Mouse (Mus musculus) midbrain, embryonic 10.5 days (tissue): ENCODE data around the gene Il9r. TPM values are rescaled to one million over a fixed set of nuclear protein-coding genes. Genes with fewer than 3 reads are reported as not detected.
"Not testable (repeated sequence)": the region's sequence is repeated elsewhere in the genome, so short reads cannot be mapped to it uniquely, and the experiment has no call there.

ENCODE experiments used
- DNase-seq: peaks from one replicate; pipeline ENCODE4 v3.0.0-alpha.2; 2017; ENCODE audit warnings: low spot score
- H3K27ac ChIP-seq: fragments of 300-500 bp; sonication (generic); replicated peaks from 2 replicates; pipeline ENCODE4 v1.5.1; 2016; ENCODE audit warnings: mild to moderate bottlenecking
- H3K27me3 ChIP-seq: fragments of 300-500 bp; sonication (generic); 2 replicates; pipeline ENCODE4 v1.6.1; 2016; ENCODE audit warnings: low read depth, mild to moderate bottlenecking; ENCODE audit not compliant: poor library complexity, severe bottlenecking
- H3K36me3 ChIP-seq: fragments of 300-500 bp; sonication (generic); 2 replicates; pipeline ENCODE4 v1.6.1; 2016; ENCODE audit warnings: mild to moderate bottlenecking, moderate library complexity
- H3K4me1 ChIP-seq: fragments of 300-500 bp; sonication (generic); 2 replicates; pipeline ENCODE4 v1.6.1; 2016
- H3K4me3 ChIP-seq: fragments of 300-500 bp; sonication (generic); 2 replicates; pipeline ENCODE4 v1.5.1; 2016; ENCODE audit warnings: mild to moderate bottlenecking, moderate library complexity
- H3K9me3 ChIP-seq: fragments of 300-500 bp; sonication (generic); replicated peaks from 2 replicates; pipeline ENCODE4 v1.6.1; 2016; ENCODE audit warnings: mild to moderate bottlenecking
- WGBS: fragments of 180-500 bp; shearing (Covaris S2); methylation state at CpG from one replicate; pipeline ENCODE4 v1.1.7; 2016; 5-methylcytosine and 5-hydroxymethylcytosine counted together
- polyA plus RNA-seq: library from polyadenylated mRNA; unstranded; fragments of >200 nt; fragmentation: Nextera tagmentation; extraction: Ambion mirVana; gene quantifications from 2 replicates; pipeline ENCODE4 v1.2.1, GENCODE M21; 2016

Gene Il9r
- polyA plus RNA-seq, 1 experiment from 2014 or later: not detected

- peaks cover 5% of the 10 kb centered on the region; the same call in 1 of the 2 replicates for H3K27me3 ChIP-seq
- H3K4me1 ChIP-seq: peaks cover 18% of the 10 kb centered on the region
- peak; percentile 97 for DNase-seq
- H3K36me3 ChIP-seq: peaks cover 35% of the 10 kb centered on the region
- peak within 1 kb of the TSS; percentile 81 for H3K4me3 ChIP-seq
- no peaks in the 10 kb centered on the region for H3K9me3 ChIP-seq
- under 1% methylated on average over 52 of the region's 52 CpGs for WGBS
- H3K27ac ChIP-seq: peak within 1 kb of the TSS; percentile 84
These were observed 5.2 kb upstream of the Il9r start, which contains the start of gene Snrnp25 for GRCm38 (mm10) chr11:32205058-32205873. Snrnp25 (plus strand) TSS chr11:32205415.

GRCm38 (mm10) chr11:32201922-32202685, 2.0 kb upstream of the Il9r start:
- H3K4me1 ChIP-seq: peaks cover 27% of the 10 kb centered on the region
- no peak overlapping the region for H3K27ac ChIP-seq
- no peaks in the 10 kb centered on the region for H3K9me3 ChIP-seq
- H3K27me3 ChIP-seq: peaks cover 8% of the 10 kb centered on the region; the same call in 1 of the 2 replicates
- H3K4me3 ChIP-seq: no peak overlapping the region
- WGBS: 84% methylated on average over 11 of the region's 11 CpGs
- no peak for DNase-seq
- peaks cover 4% of the 10 kb centered on the region for H3K36me3 ChIP-seq

GRCm38 (mm10) chr11:32200992-32201391, 913 bp upstream of the Il9r start:
- not testable (repeated sequence) for H3K4me3 ChIP-seq, DNase-seq, H3K36me3 ChIP-seq, H3K27ac ChIP-seq, H3K9me3 ChIP-seq, H3K27me3 ChIP-seq
- WGBS: 64% methylated on average over 1 of the region's 1 CpGs
- peaks cover 27% of the 10 kb centered on the region for H3K4me1 ChIP-seq

GRCm38 (mm10) chr11:32199230-32199629, 849 bp downstream of the Il9r start:
- DNase-seq: no peak
- H3K4me3 ChIP-seq: no peak overlapping the region
- H3K36me3 ChIP-seq: no peaks in the 10 kb centered on the region
- H3K27ac ChIP-seq: peak overlapping the region; percentile 46; the same call in 1 of the 2 replicates
- H3K9me3 ChIP-seq: no peaks in the 10 kb centered on the region
- H3K27me3 ChIP-seq: peaks cover 18% of the 10 kb centered on the region
- H3K4me1 ChIP-seq: peaks cover 25% of the 10 kb centered on the region
- WGBS: 38% methylated on average over 6 of the region's 6 CpGs

GRCm38 (mm10) chr11:32198256-32198955, 1.7 kb downstream of the Il9r start:
- peaks cover 25% of the 10 kb centered on the region for H3K4me1 ChIP-seq

GRCm38 (mm10) chr11:32197766-32198165, 2.3 kb downstream of the Il9r start:
- Histone ChIP-seq H3K36me3 (no peaks in the 10 kb centered on the region), H3K9me3 (no peaks in the 10 kb centered on the region), H3K4me1 (peaks cover 25% of the 10 kb centered on the region), H3K27ac (no peak overlapping the region), H3K27me3 (peaks cover 14% of the 10 kb centered on the region), H3K4me3 (no peak overlapping the region)
- no peak for DNase-seq
- 66% methylated on average over 3 of the region's 3 CpGs for WGBS

More at GRCm38 (mm10) chr11:32198256-32198955, 1.7 kb downstream of the Il9r start:
- no peaks in the 10 kb centered on the region for H3K9me3 ChIP-seq
- H3K27ac ChIP-seq: 0 out of 2 replicates have a peak overlapping the region, but pooled peaks have one; percentile 46
- no peak overlapping the region for H3K4me3 ChIP-seq
- peaks cover 14% of the 10 kb centered on the region for H3K27me3 ChIP-seq
- no peaks in the 10 kb centered on the region for H3K36me3 ChIP-seq
- WGBS: 76% methylated on average over 14 of the region's 14 CpGs
- DNase-seq: no peak

GRCm38 (mm10) chr11:32196727-32197126, 3.4 kb downstream of the Il9r start:
- H3K4me1 ChIP-seq: peaks cover 25% of the 10 kb centered on the region
- H3K4me3 ChIP-seq: no peak overlapping the region
- H3K27ac ChIP-seq: no peak overlapping the region
- H3K9me3 ChIP-seq: no peaks in the 10 kb centered on the region
- peaks cover 14% of the 10 kb centered on the region for H3K27me3 ChIP-seq
- H3K36me3 ChIP-seq: no peaks in the 10 kb centered on the region
- 82% methylated on average over 6 of the region's 6 CpGs for WGBS
- no peak for DNase-seq

GRCm38 (mm10) chr11:32195867-32196540, 4.1 kb downstream of the Il9r start:
- 23% methylated on average over 11 of the region's 11 CpGs for WGBS
- Histone ChIP-seq H3K4me1 (peaks cover 25% of the 10 kb centered on the region), H3K27me3 (peaks cover 14% of the 10 kb centered on the region), H3K36me3 (no peaks in the 10 kb centered on the region), H3K4me3 (no peak overlapping the region), H3K27ac (peak overlapping the region; percentile 49; the same call in 1 of the 2 replicates), H3K9me3 (no peaks in the 10 kb centered on the region)
- no peak for DNase-seq

- Histone ChIP-seq H3K27ac (0 out of 2 replicates have a peak overlapping the region, but pooled peaks have one; percentile 39), H3K4me3 (no peak overlapping the region), H3K36me3 (no peaks in the 10 kb centered on the region), H3K27me3 (peaks cover 14% of the 10 kb centered on the region), H3K4me1 (peaks cover 31% of the 10 kb centered on the region), H3K9me3 (no peaks in the 10 kb centered on the region)
- WGBS: 80% methylated on average over 5 of the region's 5 CpGs
- no peak for DNase-seq
These were observed 5.5 kb downstream of the Il9r start for GRCm38 (mm10) chr11:32194626-32195025.

GRCm38 (mm10) chr11:32194086-32194485, 6.0 kb downstream of the Il9r start:
- Histone ChIP-seq H3K27me3 (peaks cover 14% of the 10 kb centered on the region), H3K4me1 (peaks cover 27% of the 10 kb centered on the region), H3K4me3 (no peak overlapping the region), H3K9me3 (no peaks in the 10 kb centered on the region), H3K27ac (no peak overlapping the region), H3K36me3 (no peaks in the 10 kb centered on the region)
- WGBS: 84% methylated on average over 10 of the region's 10 CpGs
- DNase-seq: no peak

GRCm38 (mm10) chr11:32193156-32193555, 6.9 kb downstream of the Il9r start:
- H3K27ac ChIP-seq: no peak overlapping the region
- no peak overlapping the region for H3K4me3 ChIP-seq
- no peaks in the 10 kb centered on the region for H3K36me3 ChIP-seq
- H3K27me3 ChIP-seq: peaks cover 14% of the 10 kb centered on the region
- DNase-seq: no peak
- peaks cover 21% of the 10 kb centered on the region for H3K4me1 ChIP-seq
- no peaks in the 10 kb centered on the region for H3K9me3 ChIP-seq
- WGBS: 94% methylated on average over 10 of the region's 10 CpGs

GRCm38 (mm10) chr11:32190603-32191110, 9.4 kb downstream of the Il9r start:
- Histone ChIP-seq H3K27ac (no peak overlapping the region; the same call in 1 of the 2 replicates), H3K9me3 (no peaks in the 10 kb centered on the region), H3K36me3 (no peaks in the 10 kb centered on the region), H3K27me3 (peaks cover 10% of the 10 kb centered on the region), H3K4me1 (peaks cover 12% of the 10 kb centered on the region), H3K4me3 (no peak overlapping the region)
- DNase-seq: no peak
- 77% methylated on average over 13 of the region's 13 CpGs for WGBS
